Mouse (Mus musculus) C2C12 (cell line): ENCODE measurements around the gene Pomt1.

ENCODE experiments used
- CTCF ChIP-seq: IDR thresholded peaks from one replicate; pipeline ENCODE4 v1.5.1; 2011; ENCODE audit not compliant: control insufficient read depth, insufficient read depth, insufficient read length
- MYOG ChIP-seq: IDR thresholded peaks from one replicate; pipeline ENCODE4 v1.6.1; 2011; ENCODE audit not compliant: control insufficient read depth, insufficient read length; ENCODE audit errors: extremely low read depth
- USF1 ChIP-seq: IDR thresholded peaks from one replicate; pipeline ENCODE4 v1.6.1; 2011; ENCODE audit warnings: low read depth, mild to moderate bottlenecking, control low read depth, moderate library complexity

DNA sequence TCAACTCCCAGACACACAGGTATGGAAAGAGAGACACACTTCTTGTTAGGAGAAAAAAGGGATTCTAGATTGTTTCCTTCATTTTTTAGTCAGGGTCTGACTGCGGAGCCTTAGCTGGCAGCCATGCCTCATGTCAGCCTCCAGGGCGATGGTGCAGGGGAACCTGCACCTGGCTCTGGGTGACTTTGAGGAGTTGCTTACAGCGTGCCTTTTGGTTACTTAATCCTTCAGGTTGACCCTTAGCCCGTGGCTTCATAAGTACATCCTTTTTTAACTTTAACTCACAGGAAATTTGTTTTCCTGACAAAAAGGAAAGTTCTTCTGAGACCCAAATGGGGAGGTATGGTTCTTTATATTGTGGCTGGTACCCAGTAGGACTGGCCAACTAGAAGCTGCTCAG, 6.6 kb downstream of the Pomt1 start:
- no peak for TF ChIP-seq CTCF
- TF ChIP-seq MYOG = no peak
- TF ChIP-seq USF1 = no peak
